Mouse (Mus musculus) midbrain, embryonic 10.5 days (tissue): ENCODE data around the gene Sec11a. TPM values are rescaled to one million over a fixed set of nuclear protein-coding genes. Genes with fewer than 3 reads are reported as not detected.

Experiments
- DNase-seq: peaks from one replicate; pipeline ENCODE4 v3.0.0-alpha.2; 2017; ENCODE audit warnings: low spot score
- H3K27ac ChIP-seq: fragments of 300-500 bp; sonication (generic); replicated peaks from 2 replicates; pipeline ENCODE4 v1.5.1; 2016; ENCODE audit warnings: mild to moderate bottlenecking
- H3K27me3 ChIP-seq: fragments of 300-500 bp; sonication (generic); 2 replicates; pipeline ENCODE4 v1.6.1; 2016; ENCODE audit warnings: low read depth, mild to moderate bottlenecking; ENCODE audit not compliant: poor library complexity, severe bottlenecking
- H3K36me3 ChIP-seq: fragments of 300-500 bp; sonication (generic); 2 replicates; pipeline ENCODE4 v1.6.1; 2016; ENCODE audit warnings: mild to moderate bottlenecking, moderate library complexity
- H3K4me1 ChIP-seq: fragments of 300-500 bp; sonication (generic); 2 replicates; pipeline ENCODE4 v1.6.1; 2016
- H3K4me3 ChIP-seq: fragments of 300-500 bp; sonication (generic); 2 replicates; pipeline ENCODE4 v1.5.1; 2016; ENCODE audit warnings: mild to moderate bottlenecking, moderate library complexity
- H3K9me3 ChIP-seq: fragments of 300-500 bp; sonication (generic); replicated peaks from 2 replicates; pipeline ENCODE4 v1.6.1; 2016; ENCODE audit warnings: mild to moderate bottlenecking
- WGBS: fragments of 180-500 bp; shearing (Covaris S2); methylation state at CpG from one replicate; pipeline ENCODE4 v1.1.7; 2016; 5-methylcytosine and 5-hydroxymethylcytosine counted together
- polyA plus RNA-seq: library from polyadenylated mRNA; unstranded; fragments of >200 nt; fragmentation: Nextera tagmentation; extraction: Ambion mirVana; gene quantifications from 2 replicates; pipeline ENCODE4 v1.2.1, GENCODE M21; 2016

Gene Sec11a
- polyA plus RNA-seq, 1 experiment from 2014 or later: 207 TPM

DNA sequence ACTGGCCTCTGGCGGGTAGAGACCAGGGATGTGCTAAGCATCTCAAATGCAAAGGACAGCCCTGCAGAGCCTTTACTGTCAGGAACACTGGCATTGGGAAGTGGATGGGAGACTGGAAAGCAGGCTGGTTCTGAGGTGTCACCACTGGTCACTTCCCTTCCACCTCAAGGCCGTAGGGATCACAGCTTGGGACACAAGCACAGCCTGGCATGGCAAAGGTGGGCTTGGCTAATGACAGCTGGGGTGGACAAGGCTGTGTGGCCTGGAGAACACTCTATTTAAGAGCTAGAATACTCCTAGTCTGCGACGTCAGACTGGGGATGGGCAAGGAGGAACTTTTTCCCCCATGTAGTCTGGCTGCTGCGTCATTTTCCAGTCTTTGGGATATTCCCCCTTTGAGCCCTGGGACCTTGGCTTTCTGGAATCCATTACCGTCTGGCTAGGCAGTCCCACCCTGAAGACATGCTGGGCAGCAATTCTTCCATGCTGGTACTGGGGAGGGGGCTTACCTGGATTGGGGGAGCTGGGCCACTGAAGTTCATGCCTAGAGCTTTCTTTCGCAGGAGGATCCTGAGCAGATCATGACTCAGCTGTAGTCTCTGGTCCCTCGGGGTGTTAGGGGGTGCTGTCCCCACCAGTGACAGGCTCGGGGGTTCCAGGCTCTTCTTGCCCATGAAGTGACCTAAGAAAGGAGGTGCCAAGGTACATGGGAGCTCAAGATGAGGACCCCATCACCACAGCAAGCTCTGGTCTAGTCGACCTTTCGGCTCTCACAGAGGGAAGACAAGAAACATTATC, 43.8 kb downstream of the Sec11a start:
- H3K36me3 ChIP-seq: peaks cover 43% of the 10 kb centered on the region
- no peak for DNase-seq
- H3K4me3 ChIP-seq: peak overlapping the region; percentile 63
- H3K27ac ChIP-seq: no peak overlapping the region
- peaks cover 9% of the 10 kb centered on the region; the same call in 1 of the 2 replicates for H3K27me3 ChIP-seq
- H3K9me3 ChIP-seq: no peaks in the 10 kb centered on the region
- 88% methylated on average over 11 of the region's 11 CpGs for WGBS
- peaks cover 37% of the 10 kb centered on the region for H3K4me1 ChIP-seq

DNA sequence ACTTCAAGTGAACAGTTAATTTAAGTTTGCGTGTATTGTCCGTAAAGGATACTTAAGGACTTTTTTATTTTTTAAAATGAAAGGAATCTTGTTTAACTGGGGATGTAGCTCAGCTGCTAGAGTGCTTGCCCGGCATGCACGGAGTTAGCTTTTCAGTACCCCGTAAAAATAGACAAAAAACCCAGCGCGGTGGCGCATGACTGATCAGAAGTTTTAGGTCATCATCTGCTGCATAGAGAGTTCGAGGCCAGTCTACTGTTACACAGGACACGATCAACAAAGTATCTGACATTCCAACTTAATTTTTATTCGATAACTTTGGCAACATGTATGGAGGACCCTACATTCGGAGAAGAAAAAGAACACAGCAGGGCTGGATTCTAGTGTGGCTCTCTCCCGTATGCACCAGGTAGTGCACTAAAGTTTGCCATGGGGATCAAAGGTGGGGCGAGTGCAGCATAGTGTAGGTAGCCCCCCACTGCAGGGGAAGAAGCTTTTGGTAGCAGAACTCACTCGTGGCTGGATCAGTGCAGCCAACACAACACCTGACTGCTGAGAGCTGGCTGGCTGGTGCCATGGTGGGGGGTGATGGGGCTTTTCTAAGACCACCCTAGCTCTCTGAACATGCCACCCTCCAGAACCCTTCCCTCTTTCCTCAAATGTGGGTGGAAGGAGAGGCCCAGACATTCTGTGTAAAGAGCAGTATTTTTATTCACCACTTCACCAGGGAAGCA, 45.9 kb downstream of the Sec11a start:
- WGBS: 33% methylated on average over 15 of the region's 15 CpGs
- Histone ChIP-seq H3K4me1 (peaks cover 37% of the 10 kb centered on the region), H3K36me3 (peaks cover 43% of the 10 kb centered on the region), H3K27me3 (peaks cover 9% of the 10 kb centered on the region; the same call in 1 of the 2 replicates), H3K4me3 (peak overlapping the region; percentile 88), H3K9me3 (no peaks in the 10 kb centered on the region), H3K27ac (peak overlapping the region; percentile 89)
- no peak for DNase-seq

DNA sequence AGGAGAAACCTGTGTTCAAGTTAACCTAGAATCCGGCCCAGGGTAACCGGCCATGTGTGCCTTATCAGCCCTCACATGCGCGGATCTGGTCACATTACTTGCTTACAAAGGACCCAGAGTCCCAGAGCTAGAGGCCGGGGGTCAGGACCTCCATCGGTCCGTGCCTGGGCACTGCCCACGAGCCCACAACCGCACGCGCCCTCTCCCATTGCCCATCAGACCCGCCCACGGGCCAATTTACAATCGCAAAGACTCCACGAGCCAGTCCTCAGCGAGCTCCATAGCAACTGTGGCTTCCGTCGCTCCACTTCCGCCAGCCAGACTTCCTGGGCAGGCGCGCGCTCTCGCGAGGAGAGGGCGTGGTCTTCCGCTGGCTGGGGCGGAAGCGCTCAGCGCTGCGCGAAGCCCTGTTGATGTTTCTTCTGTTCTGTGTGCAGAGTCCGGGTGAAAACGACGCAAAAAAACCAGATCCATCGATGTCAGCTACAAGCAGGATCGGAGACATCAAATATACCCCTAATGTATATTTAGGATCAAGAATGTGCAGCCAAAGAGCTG, 46.6 kb downstream of the Sec11a start, which contains the start of gene Wdr73:
TSS of gene Wdr73 (minus strand) at position 326 of the 558 bp plus-strand sequence.
- Histone ChIP-seq H3K4me3 (peak within 1 kb of the TSS; percentile 88), H3K27me3 (peaks cover 9% of the 10 kb centered on the region; the same call in 1 of the 2 replicates), H3K27ac (peak within 1 kb of the TSS; percentile 89), H3K36me3 (peaks cover 46% of the 10 kb centered on the region), H3K9me3 (no peaks in the 10 kb centered on the region), H3K4me1 (peaks cover 37% of the 10 kb centered on the region)
- WGBS: under 1% methylated on average over 36 of the region's 36 CpGs
- peak; percentile 93 for DNase-seq

DNA sequence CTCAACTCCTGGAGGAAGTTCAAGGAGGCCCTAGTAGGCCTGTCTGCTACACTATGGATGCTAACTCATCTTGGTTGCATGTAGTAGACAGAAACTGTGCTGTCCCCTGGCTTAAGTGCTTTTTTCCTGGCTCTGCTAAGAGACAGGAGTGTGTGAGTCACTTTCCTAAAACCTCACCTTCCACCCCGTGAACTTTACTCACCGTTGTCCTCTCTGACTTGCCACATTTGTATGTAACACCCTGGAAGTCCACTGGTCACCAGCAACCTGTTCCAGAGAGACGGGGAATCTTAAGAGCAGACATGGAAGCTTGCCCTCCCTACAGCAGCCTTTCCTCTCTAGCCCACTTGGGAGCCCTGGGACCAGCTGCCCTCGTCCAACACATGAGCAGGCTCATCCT, 49.9 kb downstream of the Sec11a start:
- H3K4me3 ChIP-seq: no peak overlapping the region
- peaks cover 68% of the 10 kb centered on the region for H3K36me3 ChIP-seq
- no peak for DNase-seq
- H3K27me3 ChIP-seq: no peaks in the 10 kb centered on the region
- 92% methylated on average over 4 of the region's 4 CpGs for WGBS
- H3K27ac ChIP-seq: no peak overlapping the region
- no peaks in the 10 kb centered on the region for H3K9me3 ChIP-seq
- H3K4me1 ChIP-seq: peaks cover 20% of the 10 kb centered on the region

DNA sequence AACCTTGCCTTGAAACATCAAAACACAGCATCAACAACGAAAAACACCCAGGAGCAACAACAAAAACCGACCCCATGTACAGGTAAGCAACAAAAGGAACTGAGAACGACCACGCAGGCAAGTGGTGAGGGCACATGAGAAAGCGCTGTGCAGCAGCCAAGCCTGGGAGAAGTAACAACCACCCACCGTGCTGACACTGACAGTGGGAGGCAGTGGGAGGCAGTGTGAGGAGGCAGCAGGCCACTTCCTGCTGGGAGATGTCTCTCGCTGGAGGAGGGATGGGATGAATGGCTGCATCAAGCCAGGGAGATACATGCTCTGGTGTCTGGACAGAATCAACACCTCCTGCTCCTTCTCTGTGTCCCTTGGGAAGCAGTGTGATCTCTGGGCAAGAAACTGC, 50.4 kb downstream of the Sec11a start:
- H3K9me3 ChIP-seq: no peaks in the 10 kb centered on the region
- H3K27me3 ChIP-seq: no peaks in the 10 kb centered on the region
- peaks cover 74% of the 10 kb centered on the region for H3K36me3 ChIP-seq
- WGBS: 90% methylated on average over 7 of the region's 7 CpGs
- no peak overlapping the region for H3K4me3 ChIP-seq
- H3K4me1 ChIP-seq: peaks cover 20% of the 10 kb centered on the region
- H3K27ac ChIP-seq: no peak overlapping the region
- no peak for DNase-seq

DNA sequence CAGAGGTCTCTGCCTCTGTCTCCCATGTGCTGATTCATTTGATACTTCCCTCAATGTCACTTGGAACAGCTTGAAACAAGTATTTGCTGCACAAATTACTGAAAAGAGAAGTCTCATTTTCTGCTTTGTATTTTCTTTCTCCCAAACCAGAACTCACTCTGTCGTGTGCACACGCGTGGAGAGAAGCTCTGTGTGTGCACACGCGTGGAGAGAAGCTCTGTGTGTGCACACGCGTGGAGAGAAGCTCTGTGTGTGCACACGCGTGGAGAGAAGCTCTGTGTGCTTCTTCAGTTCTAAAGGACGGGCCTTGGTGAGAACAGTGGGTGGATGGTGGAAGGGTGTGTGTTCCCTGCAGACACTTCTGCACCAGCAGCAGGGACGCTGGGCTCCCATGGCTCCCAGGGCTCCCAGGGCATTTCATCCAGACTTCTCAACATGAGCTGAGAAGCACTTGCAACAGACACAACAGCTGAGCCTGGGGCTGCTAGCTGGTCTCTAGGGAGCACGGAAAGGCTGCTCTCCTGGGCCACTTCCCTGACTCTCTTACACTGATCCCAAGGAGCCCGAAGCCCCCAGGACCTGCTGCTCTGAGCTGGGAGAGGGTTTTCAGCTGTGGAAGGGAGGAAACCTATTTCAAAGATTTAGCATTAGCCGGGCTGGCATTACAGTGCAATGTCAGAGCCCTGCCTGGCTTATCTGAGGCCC, 52.6 kb downstream of the Sec11a start:
- no peak for DNase-seq
- Histone ChIP-seq H3K4me1 (peaks cover 5% of the 10 kb centered on the region), H3K27ac (no peak overlapping the region), H3K27me3 (no peaks in the 10 kb centered on the region), H3K36me3 (peaks cover 95% of the 10 kb centered on the region), H3K4me3 (no peak overlapping the region), H3K9me3 (no peaks in the 10 kb centered on the region)
- 95% methylated on average over 14 of the region's 14 CpGs for WGBS

DNA sequence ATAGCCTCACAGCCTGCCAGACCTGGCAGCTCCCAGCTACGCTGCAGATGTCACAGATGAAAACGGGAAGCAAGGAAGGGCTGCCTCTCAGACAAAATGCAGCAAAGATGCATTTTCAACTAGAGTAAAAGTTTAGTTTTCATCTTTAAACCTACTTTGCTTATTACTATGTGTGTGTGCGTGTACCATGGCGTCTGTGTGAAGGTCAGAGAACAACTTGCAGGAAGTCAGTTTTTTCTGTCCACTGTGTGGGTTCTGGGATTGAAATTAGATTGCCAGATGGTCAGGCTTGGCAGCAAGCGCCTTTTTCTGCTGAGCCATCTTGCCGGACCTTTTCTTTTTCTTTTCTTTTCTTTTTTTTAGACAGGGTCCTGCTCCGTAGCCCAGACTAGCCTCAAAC, 53.4 kb downstream of the Sec11a start:
- peaks cover 97% of the 10 kb centered on the region for H3K36me3 ChIP-seq
- H3K4me1 ChIP-seq: peaks cover 6% of the 10 kb centered on the region
- no peaks in the 10 kb centered on the region for H3K9me3 ChIP-seq
- no peak for DNase-seq
- 93% methylated on average over 7 of the region's 7 CpGs for WGBS
- H3K4me3 ChIP-seq: no peak overlapping the region
- H3K27ac ChIP-seq: no peak overlapping the region
- no peaks in the 10 kb centered on the region for H3K27me3 ChIP-seq

DNA sequence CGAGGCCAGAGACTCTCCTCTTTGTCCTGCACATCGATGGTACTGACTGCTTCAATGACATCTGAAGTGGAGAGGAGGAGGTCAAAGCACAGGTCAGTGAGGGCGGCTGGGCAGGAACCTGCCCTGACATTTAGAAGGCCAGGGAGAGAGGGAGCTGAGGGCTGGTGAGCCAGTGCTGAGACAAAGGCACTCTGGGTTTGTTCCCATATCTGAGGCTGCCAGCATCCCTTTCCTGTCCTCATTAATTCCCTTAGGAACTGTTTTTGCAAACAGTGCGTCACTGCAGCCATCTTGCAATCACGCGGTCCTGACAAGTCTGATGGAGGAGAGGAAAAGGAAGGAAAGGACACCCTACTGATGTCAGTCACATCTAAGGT, 53.8 kb downstream of the Sec11a start:
- H3K36me3 ChIP-seq: peaks cover 98% of the 10 kb centered on the region
- DNase-seq: no peak

DNA sequence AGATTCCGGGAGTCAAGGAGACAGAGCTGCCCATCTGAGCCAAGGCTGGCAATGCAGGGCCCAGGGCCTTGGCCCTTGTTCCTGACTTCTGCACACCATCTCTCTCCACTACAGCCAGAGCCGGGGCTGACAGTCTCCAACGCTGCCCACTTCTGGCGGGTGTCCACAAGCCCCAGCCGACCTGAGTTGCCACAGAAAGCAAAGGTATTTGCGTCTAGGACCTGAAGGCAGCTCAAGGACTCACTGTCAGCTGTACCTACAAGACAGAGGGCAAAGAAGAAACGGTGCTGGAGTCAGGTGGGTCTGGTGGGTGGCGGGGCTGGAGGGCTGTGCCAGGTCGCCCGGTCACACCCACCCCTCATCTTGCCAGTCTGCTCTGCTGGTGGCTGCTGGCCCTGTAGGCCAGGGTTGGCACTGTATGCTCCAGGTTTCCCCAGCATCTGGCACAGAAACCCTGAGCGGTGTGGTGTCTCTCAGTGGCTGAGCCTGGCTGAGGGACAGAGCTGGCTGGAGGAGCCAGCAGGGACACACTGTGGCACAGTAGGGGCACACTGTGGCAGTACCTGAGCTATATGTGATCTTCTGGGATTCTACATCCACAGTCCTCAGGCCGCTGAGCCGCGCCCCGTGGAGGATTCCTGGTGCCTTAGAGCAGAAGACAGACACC, 54.4 kb downstream of the Sec11a start:
- peaks cover 97% of the 10 kb centered on the region for H3K36me3 ChIP-seq
- DNase-seq: no peak
- no peak overlapping the region for H3K27ac ChIP-seq
- 93% methylated on average over 15 of the region's 15 CpGs for WGBS
- H3K27me3 ChIP-seq: no peaks in the 10 kb centered on the region
- no peaks in the 10 kb centered on the region for H3K9me3 ChIP-seq
- no peak overlapping the region for H3K4me3 ChIP-seq
- peaks cover 14% of the 10 kb centered on the region for H3K4me1 ChIP-seq

More for the DNA sequence above, 53.8 kb downstream of the Sec11a start:
- H3K4me1 ChIP-seq: peaks cover 11% of the 10 kb centered on the region
- H3K27me3 ChIP-seq: no peaks in the 10 kb centered on the region
- H3K9me3 ChIP-seq: no peaks in the 10 kb centered on the region
- H3K27ac ChIP-seq: no peak overlapping the region
- no peak overlapping the region for H3K4me3 ChIP-seq
- WGBS: 95% methylated on average over 6 of the region's 6 CpGs

DNA sequence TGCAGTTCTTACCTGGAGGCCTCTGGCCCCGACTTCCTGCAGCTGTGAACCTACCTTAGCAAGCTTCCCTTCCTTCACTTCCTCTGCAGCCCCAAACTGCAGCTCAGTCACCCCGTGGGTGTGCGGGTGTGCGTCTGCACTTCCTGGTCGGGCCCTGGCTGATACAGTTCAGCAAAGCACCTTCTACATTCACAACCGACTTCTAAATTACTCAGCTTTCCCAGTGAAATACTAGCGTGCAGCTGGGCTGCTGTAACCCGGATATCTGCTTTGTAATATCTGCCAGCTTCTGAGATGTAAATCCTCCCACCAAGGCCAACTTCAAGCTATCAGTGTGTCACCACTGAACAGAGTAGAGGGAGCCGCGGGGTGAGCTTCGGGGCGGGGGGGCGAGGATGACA, 57.7 kb downstream of the Sec11a start:
- peak overlapping the region; percentile 64; the same call in 1 of the 2 replicates for H3K27ac ChIP-seq
- WGBS: 82% methylated on average over 13 of the region's 13 CpGs
- peaks cover 64% of the 10 kb centered on the region for H3K36me3 ChIP-seq

DNA sequence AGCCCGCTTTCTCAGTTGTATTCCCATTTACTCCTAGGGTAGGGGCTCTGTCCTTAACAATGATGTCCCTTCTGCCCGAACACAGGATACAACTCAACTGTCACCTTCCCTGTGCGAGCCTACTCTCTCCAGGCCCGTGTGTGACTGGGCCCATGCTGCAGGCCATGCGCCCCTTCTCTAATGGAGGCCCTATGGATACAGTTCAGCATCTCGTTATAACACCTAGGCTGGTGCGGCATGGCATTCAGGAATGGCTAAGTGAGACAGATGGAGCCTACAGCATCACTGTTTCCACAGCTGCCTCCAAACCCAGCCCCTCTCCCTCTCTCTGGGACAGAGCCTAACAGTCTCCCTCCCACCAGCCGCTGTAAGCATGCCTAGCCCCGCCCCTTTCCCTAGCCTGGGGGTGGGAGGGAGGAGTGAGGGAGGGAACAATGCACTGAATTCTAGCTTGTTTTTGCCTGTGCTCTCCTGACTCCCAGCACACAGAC, 58.5 kb downstream of the Sec11a start:
- Histone ChIP-seq H3K27me3 (no peaks in the 10 kb centered on the region), H3K27ac (peak overlapping the region; percentile 64), H3K36me3 (peaks cover 56% of the 10 kb centered on the region), H3K4me3 (no peak overlapping the region), H3K9me3 (no peaks in the 10 kb centered on the region), H3K4me1 (peaks cover 14% of the 10 kb centered on the region)
- peak; percentile 57 for DNase-seq
- 46% methylated on average over 9 of the region's 9 CpGs for WGBS

More for the DNA sequence above, 57.7 kb downstream of the Sec11a start:
- DNase-seq: no peak
- Histone ChIP-seq H3K9me3 (no peaks in the 10 kb centered on the region), H3K27me3 (no peaks in the 10 kb centered on the region), H3K4me1 (peaks cover 14% of the 10 kb centered on the region), H3K4me3 (no peak overlapping the region)

DNA sequence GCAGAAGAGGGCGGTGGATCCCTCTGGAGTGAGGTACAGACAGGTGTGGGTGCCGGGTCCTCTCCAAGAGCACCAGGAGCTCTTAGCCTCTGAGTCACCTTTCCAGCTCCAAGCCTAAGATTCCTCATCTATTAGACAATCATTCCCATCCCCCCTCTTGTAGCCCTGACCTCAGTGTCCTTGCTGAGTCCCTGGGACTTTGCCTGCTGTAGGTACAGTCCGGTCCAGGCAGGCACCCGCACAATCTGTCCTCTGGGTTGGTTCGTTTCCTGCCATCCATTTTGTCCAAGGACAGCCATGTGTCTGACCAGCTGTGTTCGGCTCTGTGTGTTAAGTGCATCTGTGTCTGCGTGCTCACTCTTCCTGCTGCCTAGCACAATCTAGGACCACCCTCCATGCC, 59.0 kb downstream of the Sec11a start:
- H3K4me3 ChIP-seq: no peak overlapping the region
- no peaks in the 10 kb centered on the region for H3K27me3 ChIP-seq
- peaks cover 51% of the 10 kb centered on the region for H3K36me3 ChIP-seq
- peaks cover 14% of the 10 kb centered on the region for H3K4me1 ChIP-seq
- H3K27ac ChIP-seq: peak overlapping the region; percentile 64
- H3K9me3 ChIP-seq: no peaks in the 10 kb centered on the region
- WGBS: 86% methylated on average over 7 of the region's 7 CpGs
- DNase-seq: no peak
